Mouse (Mus musculus): ENCODE results near the gene Hykk. TPM values are rescaled to one million over a fixed set of nuclear protein-coding genes. Genes with fewer than 3 reads are reported as not detected.

The Hykk gene
- total RNA-seq, 4 experiments from 2014 or later, result 2.2 to 2.7 (median 2.6) TPM

DNA sequence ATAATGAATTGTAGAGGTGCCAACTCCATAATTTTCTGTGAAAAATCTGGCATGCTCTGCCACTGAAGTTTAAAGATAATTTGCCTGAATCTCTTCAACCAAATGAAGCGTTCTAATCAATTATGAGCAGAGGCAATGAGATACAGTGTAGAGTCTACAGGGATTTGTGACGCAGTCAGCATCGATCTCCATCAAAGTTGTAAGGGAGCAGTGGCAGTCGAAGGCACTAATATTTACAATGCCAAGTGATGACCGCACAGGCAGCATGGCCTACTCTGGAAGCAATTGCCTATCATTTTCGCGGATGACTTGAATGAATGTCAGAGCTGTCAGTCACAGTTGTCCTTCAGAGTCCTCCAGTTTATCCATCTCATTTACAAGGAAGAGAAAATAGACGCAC lies 63.6 kb downstream of the Hykk start, which contains the start of gene Chrna5:
TSS of gene Chrna5 (plus strand) at position 207 of the 400 bp plus-strand sequence.
- DNase-seq (ENCODE audit: low spot score in 2 of 2), result no peak

DNA sequence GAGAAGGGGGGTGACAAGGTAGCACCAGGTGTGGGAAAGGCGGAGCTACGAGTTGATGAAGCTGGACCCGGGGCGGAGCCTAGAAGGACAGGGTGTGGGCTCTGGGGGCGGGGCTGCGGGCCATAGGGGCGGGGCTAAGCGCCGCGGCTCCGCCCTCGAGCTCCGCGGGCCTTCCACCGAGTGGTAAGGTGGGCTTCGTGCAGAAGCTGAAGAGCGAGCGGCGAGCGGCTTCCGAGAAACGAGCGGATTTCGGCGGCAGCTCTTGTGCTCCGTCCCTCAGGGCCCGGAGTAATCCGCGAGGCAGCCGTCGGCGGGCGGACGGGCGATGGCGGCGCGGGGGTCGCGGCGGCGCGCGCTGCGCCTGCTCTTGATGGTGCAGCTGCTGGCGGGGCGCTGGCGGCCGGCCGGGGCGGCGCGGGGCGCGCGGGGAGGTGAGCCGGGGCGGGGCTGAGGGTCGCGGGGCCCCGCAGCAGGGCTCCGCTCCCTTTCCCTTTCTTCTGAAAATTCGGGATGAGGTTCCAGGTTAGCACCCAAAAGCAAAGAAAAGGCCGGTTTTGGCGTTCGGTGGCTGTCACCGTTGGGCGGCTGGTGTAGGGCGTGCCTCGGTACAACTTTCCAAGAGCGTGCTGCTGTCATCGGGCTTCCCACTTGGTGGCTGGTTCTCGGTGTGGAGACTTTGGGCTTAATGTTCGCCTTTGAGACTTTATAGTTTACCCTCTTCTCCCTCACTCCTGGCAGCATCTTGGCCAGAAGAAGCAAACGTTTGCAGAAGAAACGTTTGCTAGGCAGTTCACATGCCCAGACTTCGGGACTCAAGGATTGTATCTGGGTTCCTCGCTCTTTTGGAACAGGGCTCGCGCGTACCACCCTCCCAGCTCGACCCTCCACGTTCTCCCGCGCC lies 64.5 kb downstream of the Hykk start:
- no peak for DNase-seq (ENCODE audit: low spot score in 2 of 2)

DNA sequence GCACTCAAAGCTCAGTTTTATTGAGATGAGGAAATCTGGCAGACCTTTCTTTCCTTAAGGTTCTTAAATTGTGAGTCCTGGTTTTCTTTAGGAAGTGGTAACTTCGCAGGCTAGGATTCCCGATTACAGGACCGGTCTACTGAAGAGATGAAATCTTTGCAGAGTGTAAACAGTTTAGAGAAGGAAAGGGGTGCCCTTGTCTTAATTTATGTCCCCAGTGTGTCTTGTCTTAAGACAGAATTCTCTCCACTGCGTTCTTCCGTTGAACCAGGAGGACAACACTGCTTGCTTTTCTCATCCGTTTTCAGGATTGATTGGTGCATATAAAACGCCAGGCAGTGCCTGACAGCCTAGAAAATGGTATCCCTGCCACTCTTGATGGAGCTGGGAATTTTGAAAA lies 65.3 kb downstream of the Hykk start:
- DNase-seq (ENCODE audit: low spot score in 2 of 2), result no peak

DNA sequence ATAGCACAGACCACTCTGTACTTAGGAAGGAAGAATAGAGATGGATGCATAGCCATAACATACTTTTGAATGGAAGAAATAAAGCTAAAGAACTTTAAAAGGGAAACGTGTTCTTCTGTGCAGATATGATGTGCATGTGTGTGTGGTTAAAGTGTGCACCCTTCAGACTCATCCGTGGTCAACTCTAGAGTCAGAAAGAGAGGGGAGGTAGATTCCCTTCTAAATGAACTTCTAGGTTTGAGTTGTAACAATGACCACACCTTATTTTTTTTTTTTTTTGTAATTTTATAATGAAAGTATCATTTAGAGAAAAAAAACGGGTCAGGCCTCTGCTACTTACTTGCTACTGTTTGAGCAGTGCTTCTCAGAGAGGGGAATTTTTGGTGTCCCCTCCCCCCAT lies 73.3 kb downstream of the Hykk start:
- DNase-seq (ENCODE audit: low spot score in 2 of 2), result no peak

DNA sequence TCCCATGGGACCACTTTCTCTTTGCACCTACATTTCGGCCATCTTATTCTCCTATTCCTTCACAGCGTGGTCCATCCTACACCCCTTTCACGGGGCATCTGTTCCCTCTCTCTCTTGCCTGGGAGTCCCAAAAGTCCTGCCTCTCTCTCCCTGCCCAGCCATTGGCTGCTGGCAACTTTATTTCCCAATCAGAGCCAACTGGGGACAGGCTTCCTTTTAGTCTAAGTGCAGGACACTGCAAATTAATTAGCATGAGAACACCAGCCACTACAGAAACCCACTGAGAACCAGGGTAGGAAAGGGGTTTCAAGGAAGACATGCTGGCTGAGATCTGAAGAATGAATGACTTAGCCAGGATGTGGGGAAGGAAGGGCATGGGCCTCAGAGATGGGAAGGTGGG lies 77.3 kb downstream of the Hykk start:
- DNase-seq (ENCODE audit: low spot score in 2 of 2), result no peak

DNA sequence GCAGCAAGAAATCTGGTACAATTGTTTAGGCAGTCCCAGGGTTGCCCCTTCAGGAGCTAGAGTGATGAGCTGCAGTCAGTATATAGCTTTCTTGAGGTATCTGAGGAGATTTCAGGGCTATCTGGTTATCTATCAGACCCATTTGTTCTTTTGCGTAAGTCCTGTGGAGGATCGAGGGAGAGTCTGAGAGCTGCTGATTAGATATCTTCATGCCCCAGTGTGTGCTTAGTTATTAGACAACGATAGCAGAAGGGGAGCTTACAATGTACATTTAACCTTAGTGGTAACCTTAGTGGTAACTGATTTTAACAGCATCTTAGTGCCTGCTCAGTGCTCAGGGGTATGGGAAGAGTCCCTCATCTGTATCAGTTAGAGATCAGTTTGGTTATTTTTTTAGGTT lies 78.6 kb downstream of the Hykk start:
- no peak for DNase-seq (ENCODE audit: low spot score in 2 of 2)

Other genes starting within 250 kb of the Hykk start
- gene Dnaja4, start 218.4 kb upstream of the Hykk start, total RNA-seq (2022), result 10 to 100 TPM; 34.6 to 42.9 (median 38.1) TPM
- 10 to 100 TPM; 52.9 to 61.1 (median 53.4) TPM for gene Wdr61, start 182.8 kb upstream of the Hykk start, total RNA-seq (2022)
- 1 to 10 TPM; 3.4 to 8.4 (median 6.4) TPM for gene Crabp1, start 152.5 kb upstream of the Hykk start, total RNA-seq (2022)
- 10 to 100 TPM; 44.4 to 53.0 (median 48.8) TPM for gene Ireb2, start 53.5 kb upstream of the Hykk start, total RNA-seq (2022)
- 100 to 1,000 TPM; 110 to 125 (median 115) TPM for gene Psma4, start 33.5 kb downstream of the Hykk start, total RNA-seq (2022)
- gene AY074887, start 33.7 kb downstream of the Hykk start, total RNA-seq (2022), result not detected
- 1 to 10 TPM; 3.7 to 5.8 (median 5.1) TPM for gene Chrna5, start 63.6 kb downstream of the Hykk start, total RNA-seq (2022)
- 1 to 10 TPM in 1 of 4 experiments, under 1 TPM in 3; 0.57 to 1.1 (median 0.71) TPM for gene Chrna3, start 109.3 kb downstream of the Hykk start, total RNA-seq (2022)
- under 1 TPM; 0.14 to 0.44 (median 0.19) TPM for gene Chrnb4, start 131.5 kb downstream of the Hykk start, total RNA-seq (2022)
- gene Ube2q2, start 231.6 kb downstream of the Hykk start, total RNA-seq (2022), result 10 to 100 TPM; 65.1 to 76.6 (median 73.1) TPM

Data from left cerebral cortex, adult 8-10 months (tissue).